Mouse (Mus musculus): Measurements from ENCODE around the gene Adamts8.

- TF ChIP-seq USF1 (IDR thresholded peaks at IDR 0.05; ENCODE audit: low read depth, low read length) (no peak), ZC3H11A (IDR thresholded peaks at IDR 0.05; ENCODE audit: low read depth, low read length) (no peak), EP300 (IDR thresholded peaks at IDR 0.05; ENCODE audit: low read depth in 1 of 2, low read length in 2 of 2) (no peak), CTCF (IDR thresholded peaks at IDR 0.05 in 2 of 3, conservative IDR thresholded peaks at IDR 0.05 in 1 of 3; ENCODE audit: control insufficient read depth in 1 of 3, insufficient read depth in 1 of 3, low read depth in 2 of 3, low read length in 3 of 3, poor library complexity in 1 of 3, severe bottlenecking in 1 of 3) (no peak), HCFC1 (IDR thresholded peaks at IDR 0.05; ENCODE audit: low read depth, low read length) (no peak), ZMIZ1 (IDR thresholded peaks at IDR 0.05; ENCODE audit: low read depth, low read length) (no peak), TBP (IDR thresholded peaks at IDR 0.05; ENCODE audit: low read depth, low read length) (no peak), MAFK (IDR thresholded peaks at IDR 0.05; ENCODE audit: borderline replicate concordance, low read depth, low read length) (no peak), POLR2A (IDR thresholded peaks at IDR 0.05; ENCODE audit: control insufficient read depth in 1 of 2, insufficient read depth in 1 of 2, low read depth in 1 of 2, low read length in 2 of 2, poor library complexity in 1 of 2) (no peak), NRF1 (IDR thresholded peaks at IDR 0.05; ENCODE audit: insufficient read depth, low read depth, low read length, poor library complexity, severe bottlenecking) (no peak)
Measured at GRCm38 (mm10) chr9:31010040-31010439, 67.7 kb downstream of the Adamts8 start.
